8 mouse cellular contexts compared by ENCODE assay signal in genomic region chr4:82933698-82934210, GRCm38 (mm10). TPM values are rescaled to one million over a fixed set of nuclear protein-coding genes. Genes with fewer than 3 reads are reported as not detected.
DNase-seq lines count a peak whose midpoint lies in the region; ATAC-seq and TF ChIP-seq lines count a peak whose summit lies in the region.

No protein-coding gene starts in this region.

- TF ChIP-seq CTCF in testis, adult 2 months (IDR thresholded peaks at IDR 0.05; ENCODE audit: control insufficient read depth, insufficient read depth, insufficient replicate concordance, low read depth, low read length) = peak; percentile 40; the same call in 1 of the 2 replicates

- H3K27ac ChIP-seq in testis, adult 2 months (ENCODE audit: control insufficient read depth, insufficient read depth, low read depth, low read length) = no peak overlapping the region

- TF ChIP-seq POLR2A in testis, adult 2 months (IDR thresholded peaks at IDR 0.05; ENCODE audit: control insufficient read depth, low read depth, low read length) = no peak

- H3K36me3 ChIP-seq in testis, adult 2 months (ENCODE audit: control insufficient read depth, insufficient read depth, low read length) = no peaks in the 10 kb centered on the region

- H3K4me3 ChIP-seq in testis, adult 2 months (ENCODE audit: control insufficient read depth, low read depth, low read length) = no peak overlapping the region

- ATAC-seq in inflammation-experienced regulatory T-cells, adult 6 months = peak; percentile 73
- peak; percentile 87 for ATAC-seq in megakaryocyte, adult 5-6 weeks (ENCODE audit: poor library complexity, severe bottlenecking)

- no peak for DNase-seq in testis, postnatal 14 days (ENCODE audit: low spot score)
- DNase-seq in cerebellum, postnatal 4 days (ENCODE audit: low spot score in 2 of 2) = peak; percentile 77 to 90
- peak; percentile 79 for DNase-seq in gastrocnemius, postnatal 10 days
- DNase-seq in left cerebral cortex, adult 8-10 months (ENCODE audit: low spot score in 2 of 2) = peak; percentile 51 to 78
- peak; percentile 91 to 93 for DNase-seq in right cerebral cortex, adult 2 months (ENCODE audit: low spot score in 2 of 2)

- no peaks in the 10 kb centered on the region for H3K4me1 ChIP-seq in testis, adult 2 months (ENCODE audit: control insufficient read depth, insufficient read depth, low read length)

- no peaks in the 10 kb centered on the region for H3K27me3 ChIP-seq in testis, adult 2 months (ENCODE audit: control insufficient read depth, insufficient read depth, low read length)

RNA-seq across cellular contexts. Expression of gene Cer1, which starts 48.8 kb away (rescaled TPM):
- not detected in 2 replicates for polyA plus RNA-seq in testis, adult 2 months (2012; rRNA removed)
- not detected for total RNA-seq in gastrocnemius, postnatal 10 days (2021)
- not detected for polyA plus RNA-seq in inflammation-experienced regulatory T-cells, adult 6 months (2017; shearing (Covaris generic))
- under 1 TPM in 3 of 4 experiments, not detected in 1; 0.28 to 0.89 (median 0.37) TPM for total RNA-seq in left cerebral cortex, adult 8-10 months (2022)
- not detected in 2 replicates for total RNA-seq in megakaryocyte, adult 5-6 weeks (2015)
- total RNA-seq in megakaryocyte, adult 5-6 weeks (2017) = not detected in 2 replicates
